Mouse (Mus musculus): ENCODE measurements around the gene Npl. TPM values are rescaled to one million over a fixed set of nuclear protein-coding genes. Genes with fewer than 3 reads are reported as not detected.
A peak's percentile ranks its signal among the peaks of the same experiment; 100 is the strongest.
"Not testable (repeated sequence)": the region's sequence is repeated elsewhere in the genome, so short reads cannot be mapped to it uniquely, and the experiment has no call there.

Npl gene
- polyA plus RNA-seq, 1 experiment from 2014 or later, result 16.6 TPM

- ATAC-seq (ENCODE audit: insufficient read depth, low FRiP score, low read depth), result no peak
- H3K4me3 ChIP-seq (replicated peaks), result no peak overlapping the region
- H3K4me2 ChIP-seq, result no peak overlapping the region
- 87% methylated on average over 9 of the region's 9 CpGs for WGBS
- no peak overlapping the region for H3K9ac ChIP-seq
- H3K36me3 ChIP-seq, result no peaks in the 10 kb centered on the region
- no peak overlapping the region for H3K27ac ChIP-seq
- H3K4me1 ChIP-seq, result 0 out of 2 replicates have a peak, but pooled peaks cover 6% of the 10 kb centered on the region
- H3K9me3 ChIP-seq, result no peaks in the 10 kb centered on the region
- H3K27me3 ChIP-seq (replicated peaks), result no peaks in the 10 kb centered on the region
Observed at GRCm38 (mm10) chr1:153539739-153540333, 10.0 kb downstream of the Npl start.

DNA sequence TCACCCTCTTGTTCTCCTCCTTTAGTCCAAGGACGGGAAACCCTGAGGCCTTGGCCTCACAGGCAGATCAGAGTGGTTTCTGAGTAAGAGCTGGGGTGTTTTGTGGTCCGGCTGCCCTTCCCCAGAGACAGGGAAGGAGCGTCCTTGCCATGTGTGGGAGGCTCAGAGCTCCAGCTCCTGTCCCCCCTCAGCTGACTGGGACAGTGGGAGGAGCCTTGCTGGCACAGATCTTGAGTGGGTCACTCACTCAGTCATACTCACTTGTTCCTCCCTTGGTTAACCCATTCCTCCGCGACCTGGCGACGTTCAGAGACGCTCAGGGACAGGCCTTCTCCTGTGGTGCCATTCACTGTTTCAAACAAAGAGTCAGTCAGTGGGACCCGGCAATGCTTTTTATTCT is 14.2 kb downstream of the Npl start:
- WGBS, result 70% methylated on average over 9 of the region's 9 CpGs
- Histone ChIP-seq H3K27ac (no peak overlapping the region), H3K27me3 (replicated peaks) (no peaks in the 10 kb centered on the region), H3K9ac (no peak overlapping the region), H3K4me2 (no peak overlapping the region), H3K9me3 (no peaks in the 10 kb centered on the region), H3K4me1 (no peaks in the 10 kb centered on the region), H3K36me3 (no peaks in the 10 kb centered on the region), H3K4me3 (replicated peaks) (no peak overlapping the region)
- no peak for ATAC-seq (ENCODE audit: insufficient read depth, low FRiP score, low read depth)

DNA sequence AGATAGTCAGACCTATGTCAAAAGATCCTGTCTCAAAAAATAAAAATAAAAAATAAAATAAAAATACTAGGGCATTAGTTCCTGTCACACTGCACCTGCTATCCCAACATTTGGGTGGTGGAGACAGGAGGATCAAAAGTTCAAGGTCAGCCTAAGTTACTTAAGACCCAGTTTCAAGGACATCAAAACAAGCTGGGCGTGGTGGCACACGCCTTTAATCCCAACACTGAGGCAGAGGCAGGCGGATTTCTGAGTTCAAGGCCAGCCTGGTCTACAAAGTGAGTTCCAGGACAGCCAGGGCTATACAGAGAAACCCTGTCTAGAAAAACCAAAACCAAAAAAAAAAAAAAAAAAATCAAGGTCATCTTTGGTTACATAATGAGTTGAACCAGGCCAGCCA is 16.9 kb downstream of the Npl start:
- peak overlapping the region; percentile 47; the same call in 1 of the 2 replicates for H3K4me2 ChIP-seq
- not testable (repeated sequence) for H3K36me3 ChIP-seq; H3K4me3 ChIP-seq (replicated peaks); H3K9me3 ChIP-seq; ATAC-seq (ENCODE audit: insufficient read depth, low FRiP score, low read depth); H3K4me1 ChIP-seq; H3K9ac ChIP-seq; H3K27me3 ChIP-seq (replicated peaks)
- 94% methylated on average over 3 of the region's 3 CpGs for WGBS
- H3K27ac ChIP-seq, result peak overlapping the region; percentile 17; the same call in 1 of the 2 replicates

DNA sequence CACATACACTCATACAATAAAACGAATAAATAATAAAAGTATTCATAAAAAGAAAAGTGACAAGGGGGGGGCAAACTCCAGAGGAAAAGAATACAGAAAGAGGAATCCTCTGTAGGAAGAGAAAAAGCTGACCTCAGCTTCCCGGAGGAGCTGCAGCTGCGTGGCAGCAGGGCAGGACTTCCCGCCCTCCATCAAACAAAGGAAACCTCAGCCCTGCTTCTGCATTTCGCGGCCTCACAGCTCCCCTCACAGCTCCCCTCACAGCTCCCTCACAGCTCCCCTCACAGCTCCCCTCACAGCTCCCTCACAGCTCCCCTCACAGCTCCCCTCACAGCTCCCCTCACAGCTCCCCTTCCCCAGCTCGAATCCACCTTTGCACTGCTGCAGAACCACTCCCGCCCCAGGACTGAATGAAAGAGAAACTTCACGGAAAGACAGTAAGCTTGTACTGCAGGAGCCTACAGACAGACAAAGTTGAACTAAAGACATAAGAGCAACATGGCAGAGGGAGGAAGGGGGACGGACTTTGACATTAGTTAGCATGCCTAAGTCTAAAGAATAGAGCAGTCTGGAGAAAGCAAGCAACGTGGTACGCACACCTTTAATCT is 17.5 kb downstream of the Npl start:
- WGBS, result 15% methylated on average over 12 of the region's 12 CpGs
- Histone ChIP-seq H3K27ac (peak overlapping the region; percentile 17; the same call in 1 of the 2 replicates), H3K4me3 (replicated peaks) (peak overlapping the region; percentile 14; the same call in 1 of the 2 replicates), H3K4me1 (no peaks in the 10 kb centered on the region), H3K9ac (no peak overlapping the region), H3K27me3 (replicated peaks) (no peaks in the 10 kb centered on the region), H3K9me3 (no peaks in the 10 kb centered on the region), H3K36me3 (no peaks in the 10 kb centered on the region), H3K4me2 (peak overlapping the region; percentile 47)
- no peak; the same call in 1 of the 2 replicates for ATAC-seq (ENCODE audit: insufficient read depth, low FRiP score, low read depth)

- Histone ChIP-seq H3K4me2 (peak overlapping the region; percentile 47; the same call in 1 of the 2 replicates), H3K36me3 (no peaks in the 10 kb centered on the region), H3K4me3 (replicated peaks) (no peak overlapping the region), H3K27ac (no peak overlapping the region), H3K4me1 (no peaks in the 10 kb centered on the region), H3K9ac (no peak overlapping the region), H3K9me3 (no peaks in the 10 kb centered on the region), H3K27me3 (replicated peaks) (no peaks in the 10 kb centered on the region)
- 31% methylated on average over 9 of the region's 9 CpGs for WGBS
- ATAC-seq (ENCODE audit: insufficient read depth, low FRiP score, low read depth), result no peak
Observed at GRCm38 (mm10) chr1:153531677-153532233, 18.1 kb downstream of the Npl start.

DNA sequence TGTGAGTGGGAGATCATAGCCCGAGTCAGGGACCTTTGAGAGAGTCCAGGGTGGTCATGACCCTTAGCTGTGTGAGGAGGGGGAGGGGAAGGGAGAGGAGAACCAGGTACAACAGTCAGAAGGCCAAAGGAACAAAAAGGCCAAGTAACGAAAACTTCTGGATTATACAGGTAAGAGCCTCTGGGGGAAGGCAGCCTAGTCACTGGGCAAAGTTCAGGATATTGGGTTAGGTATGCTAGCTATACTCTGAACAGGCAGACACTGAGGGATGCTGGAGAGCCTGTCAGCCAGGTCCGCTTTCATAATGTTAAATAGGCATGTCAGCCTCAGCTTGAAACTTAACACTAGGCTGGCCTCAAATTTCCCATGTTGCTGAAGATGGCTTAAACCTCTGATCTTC is 27.7 kb downstream of the Npl start:
- H3K4me3 ChIP-seq (replicated peaks), result no peak overlapping the region
- H3K4me1 ChIP-seq, result no peaks in the 10 kb centered on the region
- no peaks in the 10 kb centered on the region for H3K9me3 ChIP-seq
- no peak for ATAC-seq (ENCODE audit: insufficient read depth, low FRiP score, low read depth)
- H3K9ac ChIP-seq, result no peak overlapping the region
- H3K36me3 ChIP-seq, result no peaks in the 10 kb centered on the region
- H3K4me2 ChIP-seq, result no peak overlapping the region
- 48% methylated on average over 3 of the region's 3 CpGs for WGBS
- no peak overlapping the region for H3K27ac ChIP-seq
- no peaks in the 10 kb centered on the region for H3K27me3 ChIP-seq (replicated peaks)

DNA sequence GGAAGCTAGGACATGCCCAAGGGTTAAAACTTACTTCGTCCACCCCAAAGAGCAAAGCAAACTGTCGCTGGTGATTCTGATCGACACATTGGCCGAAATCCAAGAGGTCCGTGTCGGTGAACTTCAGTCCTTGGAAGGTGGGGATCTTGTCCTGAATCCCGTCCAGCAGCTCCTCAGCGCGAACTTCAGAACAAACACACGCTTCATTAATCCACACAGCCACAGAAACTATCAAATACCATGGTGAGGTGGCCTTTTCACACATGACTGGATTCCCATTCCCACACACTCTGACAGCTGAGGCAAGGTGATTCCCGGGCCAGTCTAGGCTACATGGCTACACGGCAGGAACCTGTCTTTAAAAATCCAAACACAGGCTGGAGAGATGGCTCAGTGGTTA is 34.5 kb downstream of the Npl start:
- Histone ChIP-seq H3K4me1 (no peaks in the 10 kb centered on the region), H3K27me3 (replicated peaks) (no peaks in the 10 kb centered on the region), H3K27ac (no peak overlapping the region), H3K4me2 (no peak overlapping the region), H3K9ac (no peak overlapping the region), H3K36me3 (no peaks in the 10 kb centered on the region), H3K9me3 (no peaks in the 10 kb centered on the region), H3K4me3 (replicated peaks) (no peak overlapping the region)
- 79% methylated on average over 12 of the region's 12 CpGs for WGBS
- ATAC-seq (ENCODE audit: insufficient read depth, low FRiP score, low read depth), result no peak

DNA sequence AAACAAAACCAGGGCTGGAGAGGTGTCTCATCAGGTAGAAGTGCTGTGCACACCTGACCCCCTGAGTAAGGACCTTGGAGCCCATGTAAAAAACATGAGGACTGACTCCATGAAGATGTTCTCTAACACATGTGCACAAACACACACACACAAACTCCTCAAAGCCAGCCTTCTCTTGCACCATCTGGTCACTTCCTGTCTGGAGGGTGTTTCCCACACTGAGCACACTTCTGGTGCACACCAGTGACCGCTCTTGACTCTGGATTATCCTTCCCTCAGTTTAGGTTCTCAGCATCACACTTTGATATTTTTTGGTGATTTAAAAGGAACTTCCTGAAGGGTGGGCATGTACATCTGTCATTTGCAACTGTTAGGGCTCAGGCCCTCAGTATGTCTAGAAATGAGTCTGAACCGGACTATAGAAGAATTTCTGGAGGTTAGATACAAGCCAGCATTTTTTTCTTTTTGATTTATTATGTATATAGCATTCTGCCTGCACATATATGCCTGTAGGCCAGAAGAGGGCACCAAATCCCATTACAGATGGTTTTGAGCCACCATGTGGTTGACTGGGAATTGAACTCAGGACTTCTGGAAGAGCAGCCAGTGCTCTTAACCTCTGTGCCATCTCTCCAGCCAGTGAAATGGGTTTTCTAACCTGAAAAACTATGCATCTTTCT is 39.4 kb downstream of the Npl start:
- Histone ChIP-seq H3K4me2 (no peak overlapping the region), H3K36me3 (no peaks in the 10 kb centered on the region), H3K27me3 (replicated peaks) (no peaks in the 10 kb centered on the region), H3K27ac (no peak overlapping the region), H3K4me3 (replicated peaks) (no peak overlapping the region), H3K9ac (no peak overlapping the region), H3K9me3 (no peaks in the 10 kb centered on the region), H3K4me1 (no peaks in the 10 kb centered on the region)
- no peak for ATAC-seq (ENCODE audit: insufficient read depth, low FRiP score, low read depth)
- 63% methylated on average over 2 of the region's 2 CpGs for WGBS

DNA sequence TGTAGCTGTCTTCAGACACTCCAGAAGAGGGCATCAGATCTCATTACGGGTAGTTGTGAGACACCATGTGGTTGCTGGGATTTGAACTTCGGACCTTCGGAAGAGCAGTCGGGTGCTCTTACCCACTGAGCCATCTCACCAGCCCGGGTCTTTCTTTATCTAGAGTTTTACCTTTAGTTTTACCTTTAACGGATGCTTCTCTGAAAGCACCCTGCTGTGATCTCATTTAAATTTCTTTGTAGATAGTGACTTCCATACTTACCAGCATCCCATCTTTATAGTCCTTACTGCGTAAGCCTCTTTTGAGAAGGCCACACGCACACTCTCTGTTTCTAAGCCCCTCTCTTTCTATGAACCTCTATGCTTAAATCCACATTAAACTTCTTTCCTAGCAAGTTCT is 40.3 kb downstream of the Npl start:
- not testable (repeated sequence) for H3K4me3 ChIP-seq (replicated peaks)
- WGBS, result 69% methylated on average over 8 of the region's 8 CpGs

GRCm38 (mm10) chr1:153509012-153509411 is 40.8 kb downstream of the Npl start:
- no peak for ATAC-seq (ENCODE audit: insufficient read depth, low FRiP score, low read depth)
- H3K4me3 ChIP-seq (replicated peaks), result no peak overlapping the region
- 80% methylated on average over 6 of the region's 6 CpGs for WGBS
- H3K27ac ChIP-seq, result no peak overlapping the region
- H3K36me3 ChIP-seq, result no peaks in the 10 kb centered on the region
- no peaks in the 10 kb centered on the region for H3K9me3 ChIP-seq
- H3K4me1 ChIP-seq, result no peaks in the 10 kb centered on the region
- no peak overlapping the region for H3K4me2 ChIP-seq
- H3K9ac ChIP-seq, result no peak overlapping the region
- H3K27me3 ChIP-seq (replicated peaks), result no peaks in the 10 kb centered on the region

More for the DNA sequence above, 40.3 kb downstream of the Npl start:
- not testable (repeated sequence) for H3K27ac ChIP-seq; H3K27me3 ChIP-seq (replicated peaks); H3K9me3 ChIP-seq; ATAC-seq (ENCODE audit: insufficient read depth, low FRiP score, low read depth); H3K4me2 ChIP-seq; H3K36me3 ChIP-seq; H3K4me1 ChIP-seq; H3K9ac ChIP-seq

GRCm38 (mm10) chr1:153506266-153506665 is 43.6 kb downstream of the Npl start:
- H3K4me1 ChIP-seq, result no peaks in the 10 kb centered on the region
- H3K27me3 ChIP-seq (replicated peaks), result no peaks in the 10 kb centered on the region
- no peak overlapping the region for H3K4me2 ChIP-seq
- H3K9me3 ChIP-seq, result no peaks in the 10 kb centered on the region
- H3K36me3 ChIP-seq, result no peaks in the 10 kb centered on the region
- H3K4me3 ChIP-seq (replicated peaks), result no peak overlapping the region
- H3K27ac ChIP-seq, result no peak overlapping the region
- ATAC-seq (ENCODE audit: insufficient read depth, low FRiP score, low read depth), result no peak
- no peak overlapping the region for H3K9ac ChIP-seq
- 74% methylated on average over 6 of the region's 6 CpGs for WGBS
